Mouse (Mus musculus) mesoderm, embryonic 11.5 days (tissue): Measurements from ENCODE around the gene S100pbp.
A peak's percentile ranks its signal among the peaks of the same experiment; 100 is the strongest.

Experiments
- DNase-seq: peaks from one replicate; pipeline ENCODE4 v3.0.0-alpha.2; 2012; ENCODE audit warnings: low read depth, low spot score

The S100pbp gene

GRCm38 (mm10) chr4:129151276-129151811 is 38.2 kb downstream of the S100pbp start:
- no peak for DNase-seq

DNA sequence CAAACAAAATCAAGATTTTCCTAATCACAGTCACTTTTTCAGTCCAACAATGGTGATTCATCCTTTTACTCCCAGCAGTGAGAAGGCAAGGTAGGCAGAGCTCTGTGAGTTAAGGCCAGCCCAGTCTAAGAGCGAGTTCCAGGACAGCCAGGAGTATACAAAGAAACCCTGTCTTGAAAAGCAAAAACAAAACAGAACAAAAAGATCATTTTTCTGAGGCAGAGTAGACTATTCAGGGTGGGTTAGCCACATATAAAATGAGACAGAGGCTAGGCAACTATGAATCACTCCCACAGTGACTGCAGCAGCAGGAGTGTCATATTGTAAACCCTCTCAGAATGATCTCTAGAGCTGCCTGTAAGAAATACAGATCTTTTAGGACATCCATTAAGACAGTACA is 40.2 kb downstream of the S100pbp start:
- no peak for DNase-seq

- no peak for DNase-seq
Measured at GRCm38 (mm10) chr4:129147552-129148103, 41.9 kb downstream of the S100pbp start.

- no peak for DNase-seq
Measured at GRCm38 (mm10) chr4:129146392-129146791, 43.1 kb downstream of the S100pbp start.

GRCm38 (mm10) chr4:129145943-129146342 is 43.6 kb downstream of the S100pbp start:
- no peak for DNase-seq

DNA sequence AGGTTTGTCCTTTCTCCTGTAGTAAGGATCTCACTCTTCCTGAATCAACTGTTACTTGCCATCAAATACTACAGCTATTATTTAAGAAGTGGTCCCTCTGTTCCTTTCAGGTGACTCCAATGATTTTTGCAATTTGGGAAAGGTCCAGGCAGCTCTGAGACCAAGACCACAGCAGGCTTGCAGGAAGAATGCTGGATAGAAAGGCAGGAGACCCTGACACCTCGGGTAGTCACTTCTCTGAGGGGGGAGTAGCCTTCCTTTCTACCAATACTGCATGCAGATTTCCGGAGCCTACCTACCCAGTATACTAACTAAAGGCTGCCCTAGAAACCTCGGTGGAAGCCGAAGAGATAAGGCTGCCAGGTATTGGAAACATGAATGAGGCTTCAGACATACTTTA is 44.1 kb downstream of the S100pbp start:
- DNase-seq: no peak

GRCm38 (mm10) chr4:129144401-129145367 is 44.8 kb downstream of the S100pbp start:
- DNase-seq: no peak

DNA sequence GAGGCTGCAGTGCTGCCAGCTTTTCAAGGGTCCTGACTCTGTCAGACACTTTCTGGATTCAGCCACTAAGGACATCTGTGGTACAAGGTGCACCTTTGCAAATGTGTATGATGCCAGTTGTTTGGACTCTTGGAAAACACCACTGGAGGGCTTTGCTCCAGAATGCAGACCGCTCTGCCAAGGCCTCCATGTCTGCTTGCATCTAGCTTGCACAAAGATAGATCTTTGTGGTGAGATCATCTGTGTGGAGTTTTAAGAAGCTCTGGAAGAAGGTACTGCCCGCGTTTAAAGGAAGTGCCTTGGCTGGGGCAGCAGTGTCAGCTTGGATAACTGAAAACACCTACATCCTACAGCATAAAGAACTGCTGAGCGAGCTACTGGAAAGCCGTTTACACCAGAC is 46.0 kb downstream of the S100pbp start:
- no peak for DNase-seq

DNA sequence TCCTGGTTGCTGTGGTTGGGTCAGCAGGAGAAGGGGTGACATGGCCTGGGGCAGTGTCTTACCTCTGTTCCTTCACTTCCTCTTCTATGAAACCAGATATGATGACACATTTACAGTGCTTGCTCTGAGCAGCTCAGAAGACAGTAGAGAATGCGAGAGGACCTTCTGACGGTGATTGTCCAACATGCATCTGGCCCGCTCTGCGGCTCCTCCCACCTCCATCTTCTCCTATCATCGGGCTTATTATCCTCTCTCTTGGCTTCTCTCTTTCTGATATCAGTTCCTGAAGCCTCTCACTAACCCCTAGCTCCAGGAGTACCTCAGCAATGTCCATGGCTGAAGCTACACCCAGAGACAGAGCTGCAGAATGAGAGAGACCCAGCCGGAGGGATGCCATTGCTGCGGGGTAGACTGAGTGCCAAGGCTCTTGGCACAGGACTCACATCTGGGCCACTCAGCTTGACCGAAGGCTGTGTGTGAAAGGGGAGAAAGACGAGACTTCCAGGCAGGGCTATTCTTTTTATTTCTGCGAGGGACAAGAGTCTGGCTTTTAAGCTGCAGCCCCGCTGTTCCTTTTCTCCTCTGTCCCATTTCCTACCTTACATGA is 47.0 kb downstream of the S100pbp start:
- no peak for DNase-seq

DNA sequence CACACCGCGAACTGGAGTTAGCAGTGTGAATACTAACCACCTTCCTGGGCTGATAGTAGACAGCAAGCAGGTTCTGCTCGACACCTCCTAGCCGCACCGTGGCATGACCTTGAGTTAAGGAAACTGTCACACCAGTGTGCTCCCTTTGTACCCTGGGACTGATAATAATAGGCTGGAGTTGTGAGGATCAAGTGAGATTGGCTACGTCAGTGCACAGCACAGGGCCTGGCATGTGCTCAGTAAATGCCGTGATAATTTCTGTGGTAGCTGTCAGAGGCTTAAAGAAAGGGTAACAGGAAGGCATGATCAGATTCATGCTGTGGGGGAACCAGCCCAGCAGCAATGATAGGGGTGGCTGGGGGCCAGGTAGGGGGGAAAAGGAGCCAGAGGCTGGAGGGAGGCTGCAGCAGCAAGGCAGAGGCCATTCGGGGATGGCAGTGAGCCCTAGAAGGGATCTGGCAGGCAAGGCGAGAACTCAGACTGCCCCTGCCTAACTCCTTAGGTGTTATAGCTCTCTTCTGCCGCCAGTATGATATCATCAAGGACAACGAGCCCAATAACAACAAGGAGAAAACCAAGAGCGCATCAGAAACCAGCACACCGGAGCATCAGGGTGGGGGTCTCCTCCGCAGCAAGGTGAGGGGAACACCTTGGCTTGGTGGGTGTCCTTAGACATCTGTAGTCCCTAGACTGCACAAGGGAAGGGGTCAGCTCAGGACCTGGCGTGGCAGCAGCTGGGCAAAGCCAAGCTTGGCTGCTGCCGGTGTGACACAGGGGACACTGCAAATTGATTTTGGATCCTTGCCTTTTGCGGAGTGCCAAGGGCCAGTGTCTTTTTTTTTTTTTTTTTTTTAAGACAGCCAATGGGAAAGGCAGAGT is 47.7 kb downstream of the S100pbp start:
- no peak for DNase-seq

GRCm38 (mm10) chr4:129140808-129141207 is 48.7 kb downstream of the S100pbp start:
- DNase-seq: no peak

DNA sequence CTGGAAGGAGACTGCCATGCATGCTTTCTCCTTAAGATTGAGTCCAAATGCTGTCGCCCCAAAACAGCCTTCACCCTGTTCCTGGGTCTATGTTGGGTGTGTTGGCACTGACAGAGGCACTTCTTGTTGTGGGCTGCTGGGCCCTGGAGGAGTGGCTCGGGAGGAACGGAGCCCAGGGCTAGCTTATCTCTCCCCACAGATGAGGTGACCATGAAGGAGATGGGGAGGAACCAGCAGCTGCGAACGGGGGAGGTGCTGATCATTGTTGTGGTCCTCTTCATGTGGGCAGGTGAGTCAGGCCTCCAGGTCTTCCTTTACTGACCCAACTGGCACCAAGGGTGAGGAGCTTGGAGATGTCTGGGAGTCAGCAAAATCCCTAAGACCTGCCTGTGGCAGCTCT is 49.9 kb downstream of the S100pbp start:
- DNase-seq: no peak

- no peak for DNase-seq
Measured at GRCm38 (mm10) chr4:129137392-129138321, 51.9 kb downstream of the S100pbp start.

- no peak for DNase-seq
Measured at GRCm38 (mm10) chr4:129136579-129137391, 52.7 kb downstream of the S100pbp start, which contains the start of gene Fndc5. Gene Fndc5 (plus strand): TSS chr4:129136999.

DNA sequence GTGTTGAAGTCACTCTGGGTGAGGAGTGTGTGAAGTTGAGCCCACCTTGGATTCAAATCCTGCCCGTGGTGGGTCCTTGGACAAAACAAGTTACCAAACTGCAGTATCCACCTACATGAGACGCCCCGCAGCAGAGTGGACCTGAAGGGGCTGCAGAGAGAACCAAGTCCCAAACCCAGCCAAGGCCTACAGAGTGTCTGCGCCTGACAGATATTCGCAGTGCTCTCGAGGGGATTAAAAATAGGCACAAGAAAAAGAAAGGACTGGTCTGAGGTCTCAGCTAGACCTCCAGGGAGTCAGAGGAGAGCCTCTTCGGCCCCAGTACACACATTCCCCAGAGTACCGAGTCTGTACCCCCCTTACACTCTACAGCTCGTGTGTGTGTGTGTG is 53.3 kb downstream of the S100pbp start:
- no peak for DNase-seq

DNA sequence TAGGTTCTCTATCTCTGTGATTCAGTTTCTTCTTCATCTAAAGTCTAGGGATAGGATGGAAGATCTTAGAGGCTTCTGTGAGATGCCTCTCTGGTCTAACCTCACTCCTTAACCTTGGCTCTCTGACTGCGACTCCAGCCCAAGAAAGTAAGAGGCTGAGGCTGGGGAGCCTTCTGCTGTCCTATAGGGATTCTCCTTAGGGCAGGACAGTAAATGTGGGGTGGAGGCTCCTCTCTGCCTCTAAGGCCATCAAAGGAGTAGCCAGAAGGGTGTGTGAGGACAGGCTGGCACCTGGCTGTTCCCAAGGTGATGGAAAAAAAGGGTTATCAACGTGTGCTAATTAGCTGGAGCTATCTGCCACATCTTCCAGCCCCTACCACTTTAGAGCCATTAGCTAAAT is 53.9 kb downstream of the S100pbp start:
- DNase-seq: no peak

- DNase-seq: peak; percentile 93
Measured at GRCm38 (mm10) chr4:129134799-129135585, 54.5 kb downstream of the S100pbp start.

GRCm38 (mm10) chr4:129130755-129131303 is 58.7 kb downstream of the S100pbp start:
- DNase-seq: peak; percentile 73
